Mouse (Mus musculus) heart, postnatal 0 days (tissue): ENCODE results near the gene Hmgb1.

Experiments used
- CTCF ChIP-seq: IDR thresholded peaks from 2 replicates; pipeline ENCODE4 v1.5.1; 2016; ENCODE audit warnings: antibody characterized with exemption, control low read depth, low read depth
- EP300 ChIP-seq: IDR thresholded peaks from 2 replicates; pipeline ENCODE4 v1.6.1; 2016; ENCODE audit warnings: antibody characterized with exemption, low read depth

GRCm38 (mm10) chr5:149048961-149049360, 135.3 kb downstream of the Hmgb1 start:
- TF ChIP-seq CTCF: peak; percentile 40
- no peak for TF ChIP-seq EP300
